Mouse (Mus musculus) CD4-positive helper T cell, adult 2 months (primary cell): ENCODE results near the gene Crybb1.
A peak's percentile ranks its signal among the peaks of the same experiment; 100 is the strongest.

Experiments
- DNase-seq: peaks from one replicate; pipeline ENCODE4 v3.0.0-alpha.2; 2012; ENCODE audit warnings: low read depth, missing footprints, low spot score

Gene Crybb1

DNA sequence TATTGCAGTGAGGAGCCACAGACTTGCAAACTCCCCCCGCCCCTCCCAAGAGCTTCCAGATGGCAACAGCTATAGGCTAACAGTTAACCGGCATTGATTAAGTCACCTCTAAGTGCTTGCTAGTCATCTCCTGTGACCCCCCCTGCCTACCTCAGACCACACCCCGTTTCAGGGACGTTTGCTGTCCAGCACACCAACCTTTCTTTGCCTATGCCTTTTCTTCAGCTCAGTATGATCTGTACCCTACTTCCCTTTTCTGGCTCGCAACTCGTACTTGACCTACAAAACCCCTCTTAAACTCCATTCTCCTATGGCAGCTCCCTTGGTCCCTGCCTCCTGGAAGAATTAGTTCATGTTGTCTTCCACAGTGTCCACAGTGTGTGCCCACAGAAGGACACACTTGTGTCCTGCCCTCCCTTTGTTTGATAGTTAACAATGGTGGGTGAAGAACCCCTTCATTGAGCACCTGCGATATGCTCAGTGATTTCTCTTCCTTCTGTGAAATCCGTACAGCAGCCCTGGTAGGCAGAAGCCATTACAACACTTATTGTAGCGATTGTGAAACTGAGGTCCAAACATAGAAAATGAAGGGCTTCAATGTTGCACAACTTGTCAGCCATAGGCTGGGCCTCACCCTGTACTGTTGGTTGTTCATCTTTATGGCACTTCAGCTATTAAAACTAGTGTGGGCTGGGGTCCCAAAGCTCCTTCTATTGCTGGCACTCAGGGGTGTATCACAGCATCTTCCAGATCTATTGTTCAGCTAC lies 10.6 kb downstream of the Crybb1 start:
- DNase-seq, result no peak

DNA sequence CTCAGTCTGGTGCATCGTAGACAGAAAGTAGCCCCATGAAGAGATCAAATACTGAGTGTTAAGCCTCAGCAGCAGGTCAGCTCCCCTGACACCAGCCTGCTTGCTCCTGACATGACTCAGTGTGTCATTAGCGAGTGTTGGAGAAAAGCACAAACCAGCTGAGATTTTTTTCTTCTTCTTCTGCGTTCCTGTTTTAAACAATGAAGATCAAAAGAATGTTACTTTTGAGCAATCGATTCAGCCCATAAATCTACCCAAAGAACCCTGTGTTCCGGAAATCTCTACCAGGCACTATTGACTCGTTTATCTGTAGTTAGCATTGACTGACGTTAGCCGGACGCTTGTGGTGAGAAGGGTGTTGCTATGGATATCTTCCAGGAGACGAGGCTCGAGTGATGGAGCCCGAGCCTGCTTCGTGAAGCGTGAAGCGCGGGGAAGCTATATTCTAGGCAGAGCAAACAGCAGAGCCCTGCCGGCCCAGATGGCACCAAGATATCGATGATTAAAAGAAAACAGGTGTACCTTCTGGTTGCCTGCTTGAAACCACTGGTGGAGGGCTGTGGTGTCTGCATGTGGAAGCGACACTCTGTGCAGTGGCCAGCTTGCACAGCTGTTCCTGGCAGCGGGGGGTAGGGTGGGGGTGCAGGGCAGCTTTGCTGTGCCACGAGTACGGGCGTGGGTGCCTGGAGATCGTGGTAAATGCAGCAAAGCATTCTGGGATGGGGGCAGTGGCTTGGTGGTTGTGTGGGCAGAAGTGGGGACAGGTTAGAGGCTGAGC lies 15.3 kb downstream of the Crybb1 start:
- peak; percentile 89 for DNase-seq

DNA sequence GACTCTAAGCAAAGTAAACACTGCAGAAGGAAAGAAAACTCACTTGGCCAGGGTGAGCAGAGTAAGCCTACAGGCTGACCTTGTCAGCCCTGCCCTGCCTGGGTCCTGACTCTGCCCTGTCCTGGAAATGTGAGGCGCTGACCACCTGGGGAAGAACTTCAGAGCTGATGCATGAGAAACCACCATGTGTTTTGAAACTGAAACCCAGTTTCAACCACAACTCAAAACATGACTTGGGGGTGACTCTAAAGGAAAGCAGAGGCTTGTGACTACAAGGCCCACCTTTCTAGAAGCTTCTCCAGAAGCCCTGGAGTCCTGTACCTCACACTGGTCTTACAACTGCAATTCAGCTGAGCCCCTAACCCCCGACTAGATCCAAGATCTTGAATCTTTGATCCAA lies 17.3 kb downstream of the Crybb1 start:
- DNase-seq, result peak; percentile 84

DNA sequence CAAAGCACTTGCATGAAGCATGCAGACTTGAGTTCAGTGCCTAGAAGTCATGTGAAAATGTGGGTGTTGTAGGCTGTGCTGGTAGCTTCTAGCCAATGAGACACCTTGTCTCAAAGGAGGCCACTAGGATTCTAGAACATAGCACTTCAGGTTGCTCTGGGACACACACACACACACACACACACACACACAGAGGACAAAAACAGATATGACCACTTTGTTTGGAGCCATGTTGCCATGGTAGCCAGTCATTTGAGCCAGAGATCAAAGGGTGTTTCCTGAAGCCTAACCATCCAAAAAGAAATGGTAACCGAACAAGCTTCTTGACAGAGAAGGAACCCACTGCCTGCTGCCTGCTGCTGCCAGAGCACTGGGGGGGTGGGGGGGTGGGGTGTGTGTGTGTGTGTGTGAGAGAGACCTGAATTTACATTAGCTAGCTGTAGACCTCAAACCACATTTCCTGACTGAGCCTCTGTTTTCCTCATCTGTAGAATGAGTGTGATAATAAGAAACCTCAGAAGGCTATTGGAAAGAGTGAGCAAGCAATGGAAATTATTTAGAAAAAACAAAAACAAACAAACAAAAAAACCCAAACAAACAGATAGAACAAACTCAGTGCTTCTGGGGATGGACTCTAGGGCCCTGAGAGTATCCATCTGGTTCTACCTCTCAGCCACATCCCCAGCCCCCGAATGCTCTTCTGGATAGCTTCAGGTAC lies 18.3 kb downstream of the Crybb1 start:
- peak; percentile 95 for DNase-seq

DNA sequence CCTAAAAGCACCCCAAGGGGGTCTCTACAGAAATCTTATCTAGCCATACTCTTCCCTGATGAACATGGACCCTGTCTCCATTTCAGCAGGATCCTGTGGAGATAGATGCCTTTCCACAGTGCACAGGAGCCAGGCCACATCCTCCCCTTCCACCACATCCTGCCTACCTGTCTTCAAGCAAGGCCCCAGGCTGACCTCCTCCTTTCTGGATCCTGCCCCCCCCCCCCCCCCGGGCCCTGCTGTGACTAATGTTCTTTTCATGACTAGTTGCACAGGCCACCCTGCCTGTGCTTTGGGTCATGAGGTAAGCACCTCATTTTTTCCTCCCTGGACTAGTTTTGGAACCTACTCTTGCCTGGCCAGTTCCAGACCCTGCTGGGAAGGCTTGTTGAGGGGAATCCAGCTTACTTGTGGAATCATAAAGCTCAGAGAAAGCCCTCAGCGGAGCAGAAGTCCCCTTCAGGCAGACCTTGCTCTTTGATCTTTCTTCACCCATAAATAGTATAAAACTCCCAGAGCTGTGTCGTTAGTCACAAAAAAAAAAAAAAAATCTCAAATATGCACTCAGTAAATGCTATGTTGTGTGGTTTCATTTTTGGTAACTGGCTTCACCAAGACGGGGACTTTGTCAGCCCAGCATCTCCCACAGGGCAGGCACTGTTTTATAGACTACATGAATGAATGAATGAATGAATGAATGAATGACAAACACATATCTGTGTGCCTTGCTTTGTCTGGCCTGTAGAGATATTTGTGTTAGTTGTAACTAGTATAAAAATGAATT lies 19.6 kb downstream of the Crybb1 start:
- DNase-seq, result peak; percentile 90

DNA sequence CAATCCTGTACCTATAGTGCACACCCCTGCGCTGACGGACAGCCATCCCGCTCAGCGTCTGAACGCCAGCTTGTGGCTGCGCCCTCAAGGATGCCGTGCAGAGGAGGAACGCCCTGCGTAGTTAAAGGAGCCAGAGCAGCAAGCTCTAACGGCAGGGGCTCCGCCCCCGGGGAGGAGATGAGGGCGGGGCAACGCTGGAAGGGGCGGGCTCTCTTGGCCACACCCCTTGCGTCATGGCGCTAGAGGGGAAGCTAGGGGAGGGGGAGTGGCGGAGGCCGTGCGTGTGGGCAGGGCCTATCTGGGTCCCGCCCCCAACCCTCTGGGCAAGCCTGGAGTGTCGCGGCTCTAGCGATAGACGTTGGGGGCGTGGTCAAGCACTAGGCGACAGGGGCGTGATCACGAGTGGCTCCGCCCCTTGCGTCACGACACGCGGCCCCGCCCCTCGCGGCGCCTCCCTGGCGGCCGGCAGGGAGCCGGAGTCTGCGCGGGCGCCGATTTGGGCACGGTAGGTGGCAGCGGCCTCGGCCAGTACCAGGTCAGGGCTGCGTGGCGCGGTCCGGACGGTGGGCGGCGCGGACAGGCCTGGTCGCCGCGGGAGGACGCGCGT lies 20.8 kb downstream of the Crybb1 start, which contains the start of gene Tpst2:
Tpst2 (plus strand) TSS at position 425 of the 607 bp plus-strand sequence.
- peak; percentile 100 for DNase-seq

DNA sequence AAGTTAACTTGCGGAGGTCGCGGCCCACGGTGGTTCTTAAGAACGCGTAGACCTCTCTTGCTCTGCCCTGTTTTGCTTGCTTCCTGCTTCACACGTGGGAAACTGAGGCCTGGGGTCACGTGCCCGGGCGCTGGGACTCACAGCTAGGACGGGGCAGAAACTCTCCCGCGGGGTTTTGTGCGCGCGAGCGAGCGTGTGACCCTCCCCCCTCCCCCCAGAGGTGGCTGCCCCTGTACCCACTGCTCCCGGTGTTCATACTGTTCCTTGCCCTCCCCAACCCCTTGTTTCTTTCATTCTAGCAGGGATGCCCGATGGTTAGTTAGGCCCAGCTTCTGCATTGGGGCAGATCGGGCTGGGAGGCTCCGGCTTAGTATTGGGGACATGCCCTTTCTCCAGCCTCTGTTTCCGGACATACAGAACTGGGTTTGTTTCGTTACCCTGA lies 21.3 kb downstream of the Crybb1 start:
- no peak for DNase-seq

DNA sequence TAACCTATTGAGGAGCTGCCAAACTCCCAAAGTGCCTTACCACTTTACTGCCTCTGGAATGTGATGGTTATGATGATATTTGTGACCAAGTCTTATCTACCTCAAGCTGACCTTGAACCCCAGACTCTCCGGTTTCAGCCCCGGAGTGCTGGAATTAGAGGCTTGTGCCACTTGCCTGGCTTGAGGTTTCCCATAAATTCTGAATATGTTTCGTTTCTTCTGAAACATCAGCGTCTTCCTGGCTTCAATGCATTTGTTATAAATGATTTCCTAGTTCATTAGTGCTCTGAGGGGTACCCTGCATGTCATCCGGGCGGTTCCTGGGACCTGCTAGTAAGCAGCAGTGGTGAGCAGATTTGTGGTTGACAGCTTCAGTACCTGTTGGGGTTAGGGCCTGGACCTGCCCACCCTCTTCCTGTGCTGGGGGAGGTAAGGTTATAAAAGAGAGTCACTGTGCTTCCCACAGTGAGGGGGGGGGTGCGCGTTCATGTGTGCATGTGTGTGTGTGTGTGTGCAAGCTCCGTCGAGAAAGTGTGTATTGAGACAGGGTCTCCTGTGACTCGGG lies 22.4 kb downstream of the Crybb1 start:
- peak; percentile 70 for DNase-seq

DNA sequence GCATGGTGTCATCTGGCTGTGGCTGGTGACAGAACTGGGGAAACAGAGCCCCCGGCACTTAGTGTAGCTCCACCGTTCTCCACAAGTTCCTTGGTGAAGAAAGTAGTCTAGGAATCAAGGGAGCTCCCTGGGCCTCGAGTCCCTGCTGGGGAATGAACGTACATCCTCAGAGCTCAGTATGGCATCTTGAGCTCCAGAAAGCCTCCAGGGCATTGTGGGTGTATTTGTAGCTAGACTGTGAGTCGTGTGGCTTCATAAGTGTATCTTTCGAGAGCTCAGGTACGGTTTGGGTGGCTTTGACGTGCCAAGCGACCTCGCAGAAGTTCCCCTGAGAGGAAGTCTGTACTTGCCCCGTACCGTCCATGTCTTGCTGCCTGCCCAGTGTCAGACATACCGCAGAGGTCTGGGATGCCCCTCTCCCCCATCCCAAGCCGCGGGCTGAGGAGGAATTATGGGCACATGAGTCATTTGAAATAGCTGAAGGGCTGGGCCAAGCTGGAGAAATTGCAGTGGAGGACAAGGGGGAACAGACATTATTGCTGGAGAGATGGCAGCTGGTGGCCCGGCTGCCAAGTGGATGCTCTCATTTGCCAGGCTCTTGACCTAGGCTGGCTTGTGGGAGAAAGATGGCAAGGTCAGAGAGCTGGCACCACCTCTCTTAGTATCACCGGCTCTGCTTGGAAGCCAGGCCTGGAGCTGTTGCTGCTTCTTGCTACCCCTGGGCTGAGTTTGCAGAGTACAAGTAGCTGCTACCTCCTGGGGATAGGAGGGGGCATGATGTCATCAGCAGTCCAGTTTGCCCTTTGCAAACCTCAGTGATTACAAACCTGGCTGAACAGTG lies 23.8 kb downstream of the Crybb1 start:
- DNase-seq, result peak; percentile 42

DNA sequence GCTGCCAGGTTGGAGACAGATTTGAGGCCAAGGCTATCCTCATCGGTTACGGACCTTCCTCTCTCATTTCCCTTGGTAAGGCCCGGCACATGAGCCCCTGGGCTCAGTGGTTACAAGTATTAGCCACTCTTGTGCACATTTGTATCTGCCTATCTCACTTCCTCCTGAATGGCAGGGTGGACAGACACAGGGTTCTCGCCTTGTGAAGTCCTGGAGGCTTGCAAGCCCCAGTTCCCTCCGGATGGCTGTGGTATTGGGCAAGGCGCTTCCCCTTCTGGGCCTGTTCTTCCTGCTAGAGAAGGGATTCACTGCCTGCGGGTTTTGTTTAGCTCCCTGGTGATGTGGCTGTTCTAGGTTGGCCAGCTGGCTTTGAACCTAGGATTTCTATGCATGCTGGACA lies 24.5 kb downstream of the Crybb1 start:
- no peak for DNase-seq

DNA sequence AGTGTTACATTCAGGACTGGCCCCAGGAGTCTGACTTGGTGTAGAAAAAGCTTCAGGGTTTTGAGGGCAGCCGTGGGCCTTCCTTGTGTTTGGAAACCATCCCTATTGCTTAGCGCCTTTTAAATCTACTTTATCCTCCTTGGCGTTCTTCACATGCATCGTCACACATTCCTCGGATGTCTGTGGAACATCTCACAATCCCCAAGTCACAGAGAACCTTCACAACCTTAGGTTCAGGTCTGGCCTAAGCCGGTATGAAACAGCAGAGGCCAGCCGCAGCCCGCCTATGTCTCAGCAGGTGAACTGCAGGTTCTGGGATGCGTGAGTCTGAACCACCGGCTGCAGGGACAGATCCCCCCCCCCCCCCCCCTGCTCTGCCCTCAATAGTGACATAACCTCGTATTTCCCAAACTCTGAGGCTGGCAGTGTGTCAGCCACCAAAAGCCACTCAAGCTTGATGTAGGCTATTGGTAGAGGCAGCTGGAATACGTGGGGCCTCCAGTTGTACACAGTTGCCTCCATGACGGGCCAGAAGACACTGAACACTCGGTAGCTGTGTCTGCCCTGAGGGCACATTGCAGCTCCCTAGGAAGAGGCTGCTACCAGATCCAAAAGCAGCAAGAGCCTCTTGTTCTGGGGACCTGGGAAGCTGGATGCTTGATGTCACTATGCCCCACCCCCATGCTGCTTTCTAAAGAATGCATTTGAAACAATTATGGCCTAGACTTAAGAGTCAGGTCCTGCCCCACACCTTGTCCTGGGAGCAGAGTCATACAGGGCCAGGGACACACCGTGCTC lies 25.4 kb downstream of the Crybb1 start:
- DNase-seq, result no peak

DNA sequence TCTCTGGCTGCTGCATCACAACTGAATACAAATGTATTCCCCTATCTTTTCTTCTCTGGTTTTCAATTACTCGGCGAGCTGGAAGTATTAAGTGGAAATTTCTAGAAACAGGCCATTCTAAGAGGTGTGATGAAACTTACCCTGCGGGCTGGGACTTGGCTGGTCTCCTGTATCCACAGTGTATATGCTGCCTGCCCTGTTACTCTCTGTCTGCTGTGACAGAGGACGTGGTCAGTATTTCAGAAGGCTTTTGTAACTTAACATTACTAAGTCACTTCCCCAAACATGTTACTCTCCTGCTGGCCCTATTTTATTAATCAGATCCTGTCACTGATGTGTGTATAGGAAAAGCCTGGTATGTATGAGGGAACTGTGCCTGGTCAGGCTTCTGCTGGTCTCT lies 26.1 kb downstream of the Crybb1 start:
- DNase-seq, result no peak

DNA sequence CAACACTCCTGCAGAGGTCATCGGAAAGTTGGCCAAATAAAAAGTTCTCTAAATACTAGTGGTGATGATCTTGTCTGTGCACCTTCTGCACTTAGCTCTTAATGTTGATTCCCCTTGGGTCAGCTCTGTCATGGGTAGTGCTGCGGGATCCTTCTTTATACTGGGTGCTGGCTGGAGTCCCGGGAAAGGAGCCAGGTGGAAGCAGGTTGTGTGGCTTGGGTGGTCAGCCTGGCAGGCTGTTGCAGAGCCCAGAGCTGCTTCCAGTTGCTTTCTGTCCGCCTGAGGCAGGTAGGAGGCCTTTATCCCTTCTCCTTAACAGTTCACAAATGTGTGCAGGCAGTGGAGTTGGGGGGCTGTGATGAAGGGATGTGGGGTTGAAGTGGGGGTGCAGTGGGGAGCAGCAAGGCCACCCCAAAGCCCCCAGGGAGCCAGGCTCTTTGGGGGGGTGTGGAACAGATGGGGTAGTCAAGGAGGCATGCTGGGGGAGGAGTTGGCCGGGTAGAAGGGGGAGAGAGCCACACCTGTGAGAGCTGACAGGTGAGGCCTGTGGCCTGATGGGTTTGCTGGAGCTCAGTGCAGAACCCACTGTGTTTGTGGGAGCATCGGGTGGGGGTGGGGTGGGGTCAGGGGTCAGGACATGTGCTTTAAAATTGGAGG lies 26.6 kb downstream of the Crybb1 start:
- no peak for DNase-seq

DNA sequence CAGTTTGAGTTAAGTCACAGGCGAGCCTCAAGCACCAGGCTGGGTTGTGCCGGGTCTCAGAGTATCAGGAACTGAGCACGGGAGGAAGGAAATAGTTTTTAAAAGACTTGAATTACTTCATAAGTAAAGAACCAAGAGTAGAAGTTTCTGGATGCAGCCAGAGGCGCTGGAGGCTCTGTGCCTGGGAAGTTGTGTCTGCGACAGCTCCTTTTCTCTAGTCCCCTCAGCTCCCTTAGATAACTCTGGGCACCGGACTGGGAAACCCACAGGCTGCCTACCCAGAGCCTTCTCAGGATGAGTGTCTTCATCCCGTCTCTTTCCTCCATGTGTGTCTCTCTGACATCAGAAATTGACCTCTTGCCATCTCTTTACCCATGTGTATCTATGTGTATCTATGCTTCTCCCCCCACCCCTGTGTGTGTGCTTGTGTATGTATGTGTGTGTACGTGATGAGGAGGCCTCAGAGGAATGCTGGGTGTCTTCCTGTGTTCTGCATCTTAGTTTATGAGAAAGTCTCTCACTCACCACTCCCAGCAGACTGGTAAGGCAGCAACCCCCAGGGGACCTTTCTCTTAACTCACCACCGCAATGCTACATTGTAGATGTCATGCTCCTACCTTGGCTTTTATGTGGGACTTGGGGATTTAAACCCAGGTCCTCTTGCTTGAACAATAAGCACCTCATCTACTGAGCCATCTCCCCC lies 27.3 kb downstream of the Crybb1 start:
- peak; percentile 27 for DNase-seq

DNA sequence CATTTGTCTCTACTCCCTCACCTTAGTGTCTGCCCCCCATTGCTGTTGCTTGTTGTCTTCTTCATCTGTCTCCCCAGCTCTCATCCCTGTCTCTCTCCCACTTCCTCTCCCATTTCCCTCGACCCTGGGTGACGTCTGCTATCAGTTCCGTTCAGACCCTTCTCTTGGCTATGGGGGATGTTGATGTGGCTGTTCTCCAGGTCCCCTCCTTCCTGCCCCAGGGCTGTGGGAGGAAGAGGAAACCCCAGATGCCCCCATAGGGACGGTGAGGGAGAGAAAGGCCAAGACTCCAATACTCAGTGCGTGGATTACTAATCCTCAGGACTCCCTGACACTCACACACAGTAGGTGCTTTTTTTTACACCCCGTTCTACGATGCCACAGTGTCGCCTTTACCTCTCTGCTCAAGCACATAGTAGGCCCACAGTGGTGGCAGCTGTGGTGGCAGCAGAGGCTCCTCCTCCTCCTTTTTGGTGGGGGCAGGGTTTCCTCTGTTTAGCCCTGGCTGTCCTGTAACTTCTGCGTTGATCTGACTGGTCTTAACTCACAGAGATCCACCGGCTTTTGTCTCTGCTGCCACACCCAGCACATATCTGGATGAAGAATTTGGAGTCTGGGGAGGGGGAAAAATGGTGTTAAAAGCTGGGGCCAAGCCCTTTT lies 28.1 kb downstream of the Crybb1 start:
- peak; percentile 37 for DNase-seq

DNA sequence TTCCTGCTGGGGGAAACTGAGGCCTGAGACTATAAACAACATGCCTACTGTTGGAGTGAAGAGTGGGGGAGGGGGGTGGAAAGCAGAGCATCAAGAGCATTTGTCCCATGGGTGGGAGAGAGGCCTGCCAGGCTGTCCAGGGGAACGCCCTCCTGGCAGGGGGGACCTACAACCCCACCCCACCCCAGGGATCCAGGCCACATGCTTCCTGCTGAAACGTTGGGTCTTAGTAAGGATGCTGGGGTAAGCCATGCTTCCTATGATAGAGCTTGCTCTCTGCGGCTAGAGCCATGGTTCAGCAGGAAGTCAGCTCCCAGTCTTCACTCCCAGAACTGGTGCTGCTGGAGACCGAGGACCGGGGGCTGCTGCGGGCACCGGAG lies 28.6 kb downstream of the Crybb1 start:
- peak; percentile 8 for DNase-seq

DNA sequence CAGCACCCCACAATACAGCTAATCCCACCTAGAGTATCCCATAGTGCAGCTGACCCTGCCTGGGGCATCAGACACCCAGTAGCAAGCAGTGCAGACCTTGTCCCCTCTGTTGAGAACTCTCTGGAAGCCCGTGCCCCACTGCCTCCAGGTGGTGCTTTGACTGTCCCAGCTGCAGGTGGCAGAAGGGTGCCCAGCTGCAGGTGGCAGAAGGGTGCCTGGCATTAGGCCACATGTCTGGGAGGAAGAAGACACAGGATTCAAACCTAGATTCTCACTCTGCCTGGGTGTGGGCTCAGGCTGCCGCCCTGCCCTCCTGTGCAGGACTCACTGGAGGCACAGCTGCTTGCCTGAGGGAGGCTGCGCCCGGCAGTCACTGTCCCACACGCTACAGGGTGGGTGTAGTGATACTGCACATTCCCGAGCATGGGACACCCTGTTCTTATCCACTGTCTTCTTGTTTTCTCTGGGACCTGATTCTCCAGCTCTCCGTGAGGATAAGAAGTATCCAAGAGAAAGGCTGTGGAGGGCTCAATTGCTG lies 30.0 kb downstream of the Crybb1 start:
- peak; percentile 18 for DNase-seq
